Mouse (Mus musculus): Measurements from ENCODE around the gene Gm12355. TPM values are rescaled to one million over a fixed set of nuclear protein-coding genes. Genes with fewer than 3 reads are reported as not detected.

Gene Gm12355
- polyA plus RNA-seq, 1 experiment from 2014 or later, result 0.54 TPM

DNA sequence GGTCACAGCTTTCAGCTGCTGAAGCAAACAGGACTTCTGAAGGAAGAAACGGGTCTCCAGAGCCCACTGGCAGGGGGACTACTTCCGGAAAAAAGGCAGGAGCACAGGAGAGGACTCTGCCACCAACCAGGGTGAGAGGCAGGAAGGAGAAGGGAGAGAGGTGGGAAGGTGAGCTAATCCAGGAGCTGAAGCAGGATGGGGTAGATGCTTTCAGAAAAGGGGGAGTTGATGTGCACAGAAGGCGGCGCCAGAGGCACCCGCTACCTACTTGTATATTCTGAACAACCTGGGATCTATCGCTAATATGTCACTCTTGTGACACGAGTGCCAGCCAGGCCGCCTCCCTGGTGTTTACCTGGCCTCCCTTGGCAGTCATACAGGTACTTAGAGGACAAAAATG is 27.5 kb downstream of the Gm12355 start, which contains the start of gene Lrrc3c:
Gene Lrrc3c (plus strand): TSS at position 301 of the 400 bp plus-strand sequence.
- Histone ChIP-seq H3K4me2 (ENCODE audit: low read depth, low read length) (no peak within 1 kb of the TSS), H3K9ac (ENCODE audit: low read depth, low read length) (no peak within 1 kb of the TSS), H3K36me3 (ENCODE audit: control insufficient read depth, insufficient read depth, low read length) (no peaks in the 10 kb centered on the region), H3K27me3 (replicated peaks; ENCODE audit: control insufficient read depth, insufficient read depth, low read length) (peaks cover 11% of the 10 kb centered on the region), H3K9me3 (ENCODE audit: control insufficient read depth, low read length) (no peaks in the 10 kb centered on the region), H3K27ac (replicated peaks; ENCODE audit: low read depth, low read length) (no peak within 1 kb of the TSS), H3K4me3 (ENCODE audit: low read depth, low read length) (no peak within 1 kb of the TSS), H3K4me1 (ENCODE audit: control insufficient read depth, insufficient read depth, low read length) (no peaks in the 10 kb centered on the region)
- 77% methylated on average over 8 of the region's 8 CpGs for WGBS
- DNase-seq (ENCODE audit: low spot score), result no peak
- ATAC-seq (ENCODE audit: low read depth), result no peak

DNA sequence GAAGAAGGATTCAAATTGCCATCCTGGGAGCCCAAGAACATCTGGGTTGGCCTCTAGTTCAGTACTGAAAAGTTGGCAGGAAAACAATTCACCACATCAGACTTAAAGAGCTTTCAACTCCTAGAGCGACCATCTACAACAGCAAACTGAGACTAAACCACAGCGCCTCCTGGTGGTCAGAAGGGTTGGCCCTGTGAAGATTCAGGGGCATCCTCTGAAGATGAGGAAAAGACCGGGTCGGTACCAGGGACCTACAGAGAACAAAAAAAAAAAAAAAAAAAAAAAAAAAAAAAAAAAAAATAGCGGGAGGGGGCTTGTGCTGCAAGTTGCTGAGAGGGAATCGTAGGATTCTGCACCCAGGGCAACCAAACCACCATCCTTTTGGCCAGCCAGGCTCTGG is 28.1 kb downstream of the Gm12355 start:
- no peaks in the 10 kb centered on the region for H3K9me3 ChIP-seq (ENCODE audit: control insufficient read depth, low read length)
- DNase-seq (ENCODE audit: low spot score) (peak; percentile 76), ATAC-seq (ENCODE audit: low read depth) (0 out of 2 replicates have a peak, but pooled peaks have one; percentile 50)
- no peak overlapping the region for H3K27ac ChIP-seq (replicated peaks; ENCODE audit: low read depth, low read length)
- no peak overlapping the region for H3K4me3 ChIP-seq (ENCODE audit: low read depth, low read length)
- WGBS, result 29% methylated on average over 6 of the region's 6 CpGs
- H3K27me3 ChIP-seq (replicated peaks; ENCODE audit: control insufficient read depth, insufficient read depth, low read length), result peaks cover 11% of the 10 kb centered on the region
- H3K4me1 ChIP-seq (ENCODE audit: control insufficient read depth, insufficient read depth, low read length), result no peaks in the 10 kb centered on the region
- H3K36me3 ChIP-seq (ENCODE audit: control insufficient read depth, insufficient read depth, low read length), result no peaks in the 10 kb centered on the region
- H3K9ac ChIP-seq (ENCODE audit: low read depth, low read length), result no peak overlapping the region
- no peak overlapping the region for H3K4me2 ChIP-seq (ENCODE audit: low read depth, low read length)

DNA sequence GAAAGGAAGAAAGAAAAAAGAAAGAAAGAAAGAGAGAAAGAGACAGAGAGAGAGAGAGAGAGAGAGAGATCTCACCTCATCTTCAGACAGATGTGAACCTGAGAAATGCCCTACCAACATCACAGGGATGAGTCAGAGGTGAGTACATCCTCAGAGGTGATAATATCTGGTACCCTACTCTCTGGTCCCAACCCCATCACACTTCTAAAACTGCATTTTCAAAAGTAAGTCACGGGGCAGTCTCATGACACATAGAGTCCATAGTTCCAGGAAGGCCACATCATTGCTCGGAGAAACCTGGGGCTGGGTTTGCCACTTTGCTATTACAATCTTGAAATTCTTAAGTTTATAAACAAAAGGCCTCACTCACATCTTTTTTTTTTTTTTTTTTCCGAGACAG is 29.5 kb downstream of the Gm12355 start:
- peaks cover 11% of the 10 kb centered on the region for H3K27me3 ChIP-seq (replicated peaks; ENCODE audit: control insufficient read depth, insufficient read depth, low read length)
- ATAC-seq (ENCODE audit: low read depth), result no peak
- WGBS, result 81% methylated on average over 3 of the region's 3 CpGs

DNA sequence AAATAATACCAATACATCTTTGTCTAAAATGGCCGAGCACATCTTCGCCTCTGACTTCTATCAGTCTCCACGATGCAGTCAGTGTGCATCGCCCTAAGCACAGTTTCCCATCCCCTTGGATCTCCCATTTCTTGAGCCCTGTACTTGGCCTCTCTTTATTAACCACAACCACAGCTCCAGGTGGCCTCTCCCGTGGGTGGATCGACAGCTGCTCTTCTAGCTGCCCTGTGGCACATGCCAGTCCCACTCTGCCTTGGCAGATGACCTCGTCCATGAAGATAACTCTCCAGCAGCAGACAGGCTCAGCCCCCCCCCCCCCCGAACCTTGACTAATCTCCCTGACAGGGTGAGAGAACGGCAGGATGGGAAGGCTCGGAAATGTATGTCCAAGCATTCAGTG is 30.0 kb downstream of the Gm12355 start:
- no peaks in the 10 kb centered on the region for H3K9me3 ChIP-seq (ENCODE audit: control insufficient read depth, low read length)
- H3K27me3 ChIP-seq (replicated peaks; ENCODE audit: control insufficient read depth, insufficient read depth, low read length), result peaks cover 11% of the 10 kb centered on the region
- H3K4me3 ChIP-seq (ENCODE audit: low read depth, low read length), result no peak overlapping the region
- H3K27ac ChIP-seq (replicated peaks; ENCODE audit: low read depth, low read length), result no peak overlapping the region
- ATAC-seq (ENCODE audit: low read depth) (no peak), DNase-seq (ENCODE audit: low spot score) (no peak)
- H3K4me1 ChIP-seq (ENCODE audit: control insufficient read depth, insufficient read depth, low read length), result no peaks in the 10 kb centered on the region
- H3K9ac ChIP-seq (ENCODE audit: low read depth, low read length), result no peak overlapping the region
- no peak overlapping the region for H3K4me2 ChIP-seq (ENCODE audit: low read depth, low read length)
- 66% methylated on average over 10 of the region's 10 CpGs for WGBS
- no peaks in the 10 kb centered on the region for H3K36me3 ChIP-seq (ENCODE audit: control insufficient read depth, insufficient read depth, low read length)

More for the DNA sequence above, 29.5 kb downstream of the Gm12355 start:
- no peak overlapping the region for H3K4me3 ChIP-seq (ENCODE audit: low read depth, low read length)
- H3K36me3 ChIP-seq (ENCODE audit: control insufficient read depth, insufficient read depth, low read length), result no peaks in the 10 kb centered on the region
- H3K9ac ChIP-seq (ENCODE audit: low read depth, low read length), result no peak overlapping the region
- no peak for DNase-seq (ENCODE audit: low spot score)
- no peaks in the 10 kb centered on the region for H3K9me3 ChIP-seq (ENCODE audit: control insufficient read depth, low read length)
- H3K4me1 ChIP-seq (ENCODE audit: control insufficient read depth, insufficient read depth, low read length), result no peaks in the 10 kb centered on the region
- no peak overlapping the region for H3K27ac ChIP-seq (replicated peaks; ENCODE audit: low read depth, low read length)
- no peak overlapping the region for H3K4me2 ChIP-seq (ENCODE audit: low read depth, low read length)

DNA sequence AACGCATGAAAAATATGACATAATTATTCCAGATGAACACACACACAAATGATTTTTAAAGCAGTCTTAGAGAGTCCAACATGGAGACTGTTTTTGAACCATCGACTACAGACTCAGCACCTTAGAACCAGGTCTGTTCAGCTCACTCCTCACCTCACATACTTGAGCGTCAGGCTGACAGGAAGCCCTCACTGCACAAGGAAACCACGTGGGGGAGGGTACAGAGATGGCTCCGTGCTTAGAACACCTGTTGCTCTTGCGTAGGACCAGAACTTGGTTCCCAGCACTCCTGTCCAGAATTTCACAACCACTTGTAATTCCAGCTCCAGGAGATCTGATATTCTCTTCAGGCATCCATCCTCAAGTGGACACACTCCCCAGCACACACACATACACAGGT is 30.4 kb downstream of the Gm12355 start:
- WGBS, result 72% methylated on average over 6 of the region's 6 CpGs
- Histone ChIP-seq H3K9me3 (ENCODE audit: control insufficient read depth, low read length) (no peaks in the 10 kb centered on the region), H3K27me3 (replicated peaks; ENCODE audit: control insufficient read depth, insufficient read depth, low read length) (peaks cover 11% of the 10 kb centered on the region), H3K9ac (ENCODE audit: low read depth, low read length) (no peak overlapping the region), H3K27ac (replicated peaks; ENCODE audit: low read depth, low read length) (no peak overlapping the region), H3K4me3 (ENCODE audit: low read depth, low read length) (no peak overlapping the region), H3K36me3 (ENCODE audit: control insufficient read depth, insufficient read depth, low read length) (no peaks in the 10 kb centered on the region), H3K4me1 (ENCODE audit: control insufficient read depth, insufficient read depth, low read length) (no peaks in the 10 kb centered on the region), H3K4me2 (ENCODE audit: low read depth, low read length) (no peak overlapping the region)
- no peak for DNase-seq (ENCODE audit: low spot score)
- ATAC-seq (ENCODE audit: low read depth), result no peak

DNA sequence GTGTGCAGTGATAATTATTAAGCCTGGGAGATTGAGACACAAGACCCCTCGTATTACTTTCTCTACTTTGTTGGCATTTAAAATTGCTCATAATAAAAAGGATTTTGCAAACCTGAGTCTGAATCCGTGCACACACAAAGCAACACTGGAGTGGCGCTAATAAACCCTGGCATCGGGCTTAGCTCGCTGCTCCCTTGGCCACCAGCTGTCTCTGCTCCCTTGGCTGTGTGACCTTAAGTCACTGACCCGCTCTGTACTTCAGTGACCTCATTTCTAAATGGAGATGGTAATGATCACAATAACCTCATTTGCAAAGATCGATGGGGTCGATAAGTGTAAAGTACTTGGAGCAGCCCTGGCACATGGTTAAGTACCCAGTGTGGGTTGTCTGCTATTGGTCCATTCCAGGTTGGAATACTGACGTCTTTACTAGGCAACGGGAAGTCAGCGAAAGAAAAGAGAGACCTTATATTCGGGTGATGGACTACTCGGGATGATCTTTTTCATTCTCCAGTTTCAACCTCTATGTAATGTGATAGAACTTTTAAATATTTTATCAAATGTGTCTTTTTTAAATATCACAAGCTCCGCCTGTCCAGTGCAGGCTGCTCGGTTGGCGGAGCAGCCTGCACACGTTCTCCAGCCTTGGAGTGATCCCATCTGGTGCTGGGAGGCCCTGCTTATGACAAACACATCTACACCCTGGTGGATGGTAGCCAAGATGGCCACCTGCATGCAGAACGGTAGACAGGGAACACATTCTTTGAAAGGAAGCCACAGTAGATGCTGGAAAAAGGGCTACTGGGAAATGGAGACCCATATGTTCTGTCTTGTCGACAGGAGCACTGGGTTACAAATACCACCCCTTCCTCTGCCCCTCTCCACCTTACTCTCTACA is 34.7 kb downstream of the Gm12355 start:
- no peak overlapping the region for H3K9ac ChIP-seq (ENCODE audit: low read depth, low read length)
- DNase-seq (ENCODE audit: low spot score) (no peak), ATAC-seq (ENCODE audit: low read depth) (no peak)
- no peak overlapping the region for H3K27ac ChIP-seq (replicated peaks; ENCODE audit: low read depth, low read length)
- peaks cover 23% of the 10 kb centered on the region for H3K4me1 ChIP-seq (ENCODE audit: control insufficient read depth, insufficient read depth, low read length)
- H3K4me3 ChIP-seq (ENCODE audit: low read depth, low read length), result no peak overlapping the region
- H3K4me2 ChIP-seq (ENCODE audit: low read depth, low read length), result no peak overlapping the region
- no peaks in the 10 kb centered on the region for H3K9me3 ChIP-seq (ENCODE audit: control insufficient read depth, low read length)
- no peaks in the 10 kb centered on the region; the same call in 1 of the 2 replicates for H3K27me3 ChIP-seq (replicated peaks; ENCODE audit: control insufficient read depth, insufficient read depth, low read length)
- H3K36me3 ChIP-seq (ENCODE audit: control insufficient read depth, insufficient read depth, low read length), result no peaks in the 10 kb centered on the region
- WGBS, result 66% methylated on average over 19 of the region's 19 CpGs

DNA sequence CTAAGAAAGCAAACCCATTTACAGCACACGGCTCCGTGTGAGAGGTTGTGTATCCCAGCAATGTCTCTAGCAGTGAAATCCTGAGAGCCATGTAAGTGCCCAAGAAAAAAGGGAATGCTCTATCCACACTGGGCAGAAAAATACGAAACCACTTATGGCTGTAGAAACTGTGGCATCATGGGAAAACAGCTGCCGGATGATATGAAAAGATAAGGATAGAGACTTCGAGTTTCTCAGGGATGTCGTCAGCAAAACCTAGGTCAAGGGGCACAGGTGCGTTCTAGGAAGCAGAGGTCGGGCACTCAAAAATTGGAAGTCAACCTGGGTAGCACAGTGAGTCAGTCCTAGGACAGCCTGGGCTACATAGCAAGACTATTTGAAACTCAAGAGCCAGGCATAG is 36.2 kb downstream of the Gm12355 start:
- Histone ChIP-seq H3K27me3 (replicated peaks; ENCODE audit: control insufficient read depth, insufficient read depth, low read length) (no peaks in the 10 kb centered on the region; the same call in 1 of the 2 replicates), H3K4me2 (ENCODE audit: low read depth, low read length) (no peak overlapping the region), H3K9ac (ENCODE audit: low read depth, low read length) (no peak overlapping the region), H3K36me3 (ENCODE audit: control insufficient read depth, insufficient read depth, low read length) (no peaks in the 10 kb centered on the region), H3K9me3 (ENCODE audit: control insufficient read depth, low read length) (no peaks in the 10 kb centered on the region), H3K4me1 (ENCODE audit: control insufficient read depth, insufficient read depth, low read length) (peaks cover 28% of the 10 kb centered on the region), H3K27ac (replicated peaks; ENCODE audit: low read depth, low read length) (no peak overlapping the region), H3K4me3 (ENCODE audit: low read depth, low read length) (no peak overlapping the region)
- DNase-seq (ENCODE audit: low spot score) (no peak), ATAC-seq (ENCODE audit: low read depth) (no peak)
- WGBS, result 77% methylated on average over 8 of the region's 8 CpGs

DNA sequence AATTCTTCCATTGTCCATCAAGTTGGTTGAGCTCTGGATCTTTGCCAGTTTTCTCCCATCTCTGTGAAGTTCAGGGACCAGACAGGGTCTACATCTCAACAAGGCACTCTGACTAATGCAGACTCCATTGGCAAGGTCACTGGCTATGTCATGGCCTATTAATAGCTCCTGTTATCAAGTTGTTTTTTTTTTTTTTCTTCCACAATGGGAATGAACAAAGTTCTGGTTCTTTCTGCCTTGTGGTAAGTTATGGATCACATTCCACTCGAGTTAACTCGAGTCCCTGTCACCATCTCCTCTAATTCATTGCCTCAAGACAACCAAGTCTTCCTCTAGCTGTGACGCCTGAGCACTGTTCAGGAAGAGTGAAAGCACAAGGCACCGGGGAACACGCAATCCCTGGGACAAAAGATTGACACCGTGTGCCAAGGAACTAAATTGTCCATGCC is 36.6 kb downstream of the Gm12355 start:
- WGBS, result 53% methylated on average over 6 of the region's 6 CpGs
- no peak overlapping the region for H3K9ac ChIP-seq (ENCODE audit: low read depth, low read length)
- DNase-seq (ENCODE audit: low spot score), result peak; percentile 26

More for the DNA sequence above, 36.6 kb downstream of the Gm12355 start:
- H3K4me2 ChIP-seq (ENCODE audit: low read depth, low read length), result peak overlapping the region; percentile 91
- H3K36me3 ChIP-seq (ENCODE audit: control insufficient read depth, insufficient read depth, low read length), result no peaks in the 10 kb centered on the region
- no peak for ATAC-seq (ENCODE audit: low read depth)
- peaks cover 28% of the 10 kb centered on the region for H3K4me1 ChIP-seq (ENCODE audit: control insufficient read depth, insufficient read depth, low read length)
- 0 out of 2 replicates have a peak overlapping the region, but pooled peaks have one; percentile 94 for H3K4me3 ChIP-seq (ENCODE audit: low read depth, low read length)
- H3K9me3 ChIP-seq (ENCODE audit: control insufficient read depth, low read length), result no peaks in the 10 kb centered on the region
- H3K27ac ChIP-seq (replicated peaks; ENCODE audit: low read depth, low read length), result no peak overlapping the region
- H3K27me3 ChIP-seq (replicated peaks; ENCODE audit: control insufficient read depth, insufficient read depth, low read length), result no peaks in the 10 kb centered on the region; the same call in 1 of the 2 replicates

Measured in embryonic facial prominence, embryonic 14.5 days (tissue).